Mouse (Mus musculus) left cerebral cortex, postnatal 36 days (tissue): ENCODE results near the gene Sh3bgrl3. TPM values are rescaled to one million over a fixed set of nuclear protein-coding genes. Genes with fewer than 3 reads are reported as not detected.

Experiments used
- DNase-seq, 2 experiments: peaks; one replicate each; pipeline ENCODE4 v3.0.0; 2021 to 2022; ENCODE audit warnings: low spot score in 2 of 2, mixed read lengths in 1 of 2
- intact Hi-C: fragments of 180-260 bp; cut with DNase I; formaldehyde crosslinking; loops from one replicate; pipeline ENCODE4 v1.15.1; 2025
- total RNA-seq, 2 experiments: library from RNA; stranded (reverse); gene quantifications; 2 replicates each; pipeline ENCODE4 v1.2.3; 2021

Gene Sh3bgrl3
- total RNA-seq, 2 experiments from 2014 or later: 187 to 235 TPM

DNA sequence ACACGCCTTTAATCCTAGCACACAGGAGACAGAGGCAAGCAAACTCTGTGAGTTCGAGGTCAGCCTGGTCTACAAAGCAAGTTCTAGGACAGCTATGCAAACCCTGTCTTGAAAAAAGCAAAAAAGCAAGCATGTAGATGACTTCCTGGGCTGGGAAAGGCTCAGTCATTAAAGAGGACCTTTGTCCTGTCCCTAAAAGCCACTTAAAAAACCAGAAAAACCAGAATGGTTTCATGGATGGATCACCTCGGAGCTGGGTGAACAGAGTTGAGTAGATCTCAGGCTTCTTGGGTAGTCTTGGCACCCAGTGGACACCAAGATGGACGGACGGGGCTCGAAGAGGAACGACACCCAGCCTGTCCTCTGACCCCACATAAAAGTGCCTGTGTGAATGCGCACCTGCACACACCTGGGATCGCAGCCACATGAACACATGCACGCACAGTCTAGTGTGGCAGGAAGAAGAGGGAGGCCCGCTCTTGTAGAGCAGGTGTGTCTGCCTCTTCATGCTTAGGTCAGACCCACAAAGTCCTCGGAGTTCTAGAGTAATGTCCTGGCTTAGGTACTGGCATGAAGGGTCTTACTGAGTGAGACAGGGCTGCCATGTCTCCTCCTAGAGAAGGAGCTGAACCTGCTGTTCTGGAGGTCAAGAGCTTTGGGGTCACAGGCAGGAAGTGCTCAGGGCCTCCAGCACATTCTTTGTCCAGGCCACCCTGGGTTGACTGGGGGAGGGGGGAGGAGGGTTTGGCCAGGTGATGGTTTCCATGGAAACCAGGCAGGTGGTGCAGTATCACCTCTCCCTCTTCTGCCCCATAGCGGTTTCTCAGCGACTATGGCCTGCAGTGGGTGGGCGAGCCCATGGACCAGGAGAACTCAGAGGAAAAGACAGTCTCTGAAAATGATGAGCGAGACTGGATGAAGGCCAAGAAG lies 13.1 kb downstream of the Sh3bgrl3 start:
- intact Hi-C loops: no loop called here
- no peak for DNase-seq

DNA sequence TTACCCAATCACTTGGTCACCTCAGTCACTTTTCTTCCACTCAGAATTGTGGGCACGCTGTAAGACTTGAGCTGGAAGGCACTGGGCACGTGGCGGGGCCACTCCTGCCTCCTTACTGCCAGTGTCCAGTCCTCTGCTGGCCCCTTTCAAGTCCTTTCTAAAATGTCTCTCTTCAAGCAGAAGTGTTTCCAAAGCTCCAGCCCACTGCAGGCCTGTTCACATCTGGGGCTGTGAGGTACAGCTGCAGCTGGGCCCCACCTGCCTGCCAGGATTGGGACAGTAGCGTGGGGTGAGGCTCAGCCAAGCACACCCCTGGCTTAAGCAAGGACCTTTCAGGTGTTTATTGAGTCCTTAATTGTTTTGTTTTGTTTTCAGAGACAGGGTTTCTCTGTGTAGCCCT lies 14.6 kb downstream of the Sh3bgrl3 start:
- intact Hi-C loops: no loop called here
- no peak for DNase-seq

DNA sequence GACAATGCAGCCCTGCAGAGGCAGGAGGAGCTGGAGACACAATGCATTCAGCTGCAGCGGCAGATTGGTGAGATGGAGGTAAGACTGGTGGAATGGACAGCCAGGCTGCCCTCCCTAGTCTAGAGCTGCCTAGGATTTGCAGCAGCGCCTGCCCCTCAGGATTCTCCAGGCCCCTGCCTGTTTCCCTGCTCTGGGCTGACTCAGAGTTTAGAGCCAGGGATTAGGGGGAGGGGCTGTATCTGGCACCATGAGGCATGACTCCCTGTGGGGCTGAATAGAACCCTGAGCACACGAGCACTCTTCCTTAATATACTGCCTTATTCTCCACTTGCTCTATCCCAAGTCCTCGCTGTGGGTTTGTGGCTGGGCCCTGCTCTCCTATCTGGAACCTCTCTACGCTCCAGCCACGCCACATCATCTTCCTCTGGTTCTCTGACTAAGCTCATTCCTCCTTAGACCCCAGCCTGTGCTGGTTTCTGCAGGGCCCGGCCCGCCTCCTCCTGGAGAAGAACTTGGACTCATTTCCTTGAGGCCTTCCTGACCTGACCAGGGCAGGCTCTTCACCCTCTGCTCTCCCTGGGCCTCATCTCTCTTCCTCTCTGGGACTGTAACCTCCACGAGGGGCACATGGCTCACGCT lies 15.1 kb downstream of the Sh3bgrl3 start:
- intact Hi-C loops: no loop called here
- no peak for DNase-seq

DNA sequence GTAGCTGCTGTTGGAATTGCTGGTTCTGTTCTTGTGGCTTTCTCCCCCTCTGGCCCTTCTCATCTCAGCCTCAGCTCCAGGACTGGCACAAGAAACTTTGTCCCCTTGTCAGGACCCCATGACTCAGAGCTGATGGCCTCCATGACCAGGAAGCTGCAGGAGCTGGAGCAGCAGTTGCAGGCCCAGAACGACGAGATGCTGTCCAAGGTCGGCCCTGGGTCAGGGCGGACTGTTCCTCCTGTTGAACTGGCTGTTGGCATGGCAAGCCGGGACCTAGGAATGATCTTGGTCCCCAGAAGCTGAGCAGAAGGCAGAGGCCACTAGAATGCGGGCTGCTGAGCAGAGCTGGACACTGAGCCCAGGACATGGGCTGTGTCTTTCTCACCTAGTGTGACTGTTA lies 16.2 kb downstream of the Sh3bgrl3 start:
- intact Hi-C loops: no loop called here

DNA sequence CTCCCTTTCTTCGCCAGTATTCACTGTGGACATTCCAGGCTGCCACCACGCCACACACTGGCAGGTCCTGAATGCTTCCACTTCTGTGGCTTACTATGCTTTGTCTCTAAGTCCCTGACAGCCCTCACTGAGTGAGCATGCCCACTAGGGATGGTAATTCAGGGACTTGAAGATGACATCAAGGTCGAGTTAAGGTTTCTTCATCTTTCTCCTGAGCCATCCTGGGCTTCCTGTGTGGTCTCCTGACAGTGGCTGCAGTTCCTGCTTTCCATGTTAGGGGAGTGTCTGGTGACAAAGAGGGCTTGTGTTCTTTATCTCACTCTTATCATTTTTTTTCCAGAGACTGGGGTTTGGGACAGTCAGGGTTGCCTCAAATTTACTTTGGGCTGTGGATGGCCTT lies 17.9 kb downstream of the Sh3bgrl3 start:
- intact Hi-C loops: no loop called here
- no peak for DNase-seq

More for the DNA sequence above, 16.2 kb downstream of the Sh3bgrl3 start:
- DNase-seq: no peak

DNA sequence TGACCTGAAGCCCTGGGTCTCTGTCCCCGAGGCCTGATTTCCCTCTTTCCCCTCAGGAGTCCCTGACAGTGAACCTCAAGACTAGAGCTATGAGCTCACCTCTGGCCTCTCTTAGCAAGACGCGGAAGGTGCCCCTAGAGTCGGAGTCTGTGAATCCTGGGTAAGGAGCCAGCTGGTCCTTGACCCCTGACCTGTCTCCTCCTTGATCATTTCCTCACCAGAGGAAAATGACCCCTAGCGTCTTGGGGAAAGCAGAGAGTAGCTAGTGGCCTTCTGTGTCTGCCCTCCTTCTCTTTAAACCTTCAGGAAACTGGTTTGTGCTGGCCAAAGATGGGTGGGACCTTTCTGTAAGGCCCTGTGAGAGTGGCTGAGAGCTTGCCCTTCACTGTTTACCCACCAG lies 20.4 kb downstream of the Sh3bgrl3 start:
- no peak for DNase-seq
- intact Hi-C loops: no loop called here

DNA sequence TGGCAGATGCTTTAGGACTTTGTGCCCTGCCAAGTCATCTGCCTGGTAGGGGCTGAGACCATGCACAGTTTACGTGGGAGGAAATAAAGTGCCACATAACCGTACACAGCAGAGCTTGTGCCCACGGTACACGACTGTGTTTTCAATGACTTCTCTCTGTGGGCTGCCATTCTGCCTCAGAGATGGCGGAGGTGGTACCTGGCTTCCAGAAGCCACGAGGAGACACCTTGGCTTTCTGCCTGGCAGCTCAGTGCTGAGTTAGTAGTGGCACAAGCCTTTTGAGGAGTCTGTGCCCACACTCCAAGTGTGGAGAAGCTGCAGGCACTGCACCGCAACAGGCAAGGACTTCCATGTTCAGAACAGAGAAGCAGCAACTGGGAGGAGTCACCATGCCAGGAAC lies 20.9 kb downstream of the Sh3bgrl3 start:
- intact Hi-C loops: no loop called here
- DNase-seq: peak; percentile 68 to 76

DNA sequence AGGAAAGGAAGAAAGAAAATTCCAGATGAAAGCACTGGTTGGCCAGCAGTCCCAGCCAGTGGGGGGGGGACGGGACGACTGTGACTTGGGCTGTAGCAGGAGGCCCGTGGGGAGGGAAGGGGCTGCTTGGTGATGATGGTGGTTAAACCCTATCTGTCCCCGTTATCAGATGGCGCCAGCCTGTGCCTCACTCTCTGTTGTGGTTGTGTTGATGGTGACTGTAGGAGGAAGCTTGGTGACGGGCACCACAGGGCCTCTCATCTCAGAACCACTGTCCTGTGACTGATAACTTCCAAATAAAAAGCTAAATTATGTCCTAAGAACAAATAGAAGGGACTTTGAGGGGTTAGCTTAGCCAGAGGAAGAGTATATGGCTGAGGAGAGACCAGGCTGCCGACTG lies 22.5 kb downstream of the Sh3bgrl3 start:
- intact Hi-C loops: no loop called here
- no peak for DNase-seq

DNA sequence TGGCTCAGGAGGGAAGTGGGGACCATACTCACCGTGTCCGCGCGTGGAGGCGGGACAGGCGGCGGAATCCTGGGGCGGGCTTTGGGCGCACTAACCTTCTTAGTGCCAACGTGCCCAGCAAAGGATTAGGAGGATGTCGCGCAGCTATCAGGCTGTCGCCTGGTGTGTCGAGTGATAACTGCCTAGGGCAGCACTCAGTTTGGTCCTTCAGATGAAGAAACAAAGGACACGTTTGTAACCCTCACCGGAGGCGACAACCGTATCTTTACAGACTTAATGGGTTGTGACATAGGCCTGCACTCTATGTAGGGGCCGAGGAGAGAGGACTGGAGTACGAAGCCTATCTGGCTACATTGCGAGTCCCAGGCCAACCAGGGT lies 25.9 kb downstream of the Sh3bgrl3 start:
- DNase-seq: no peak
- intact Hi-C loops: no loop called here

DNA sequence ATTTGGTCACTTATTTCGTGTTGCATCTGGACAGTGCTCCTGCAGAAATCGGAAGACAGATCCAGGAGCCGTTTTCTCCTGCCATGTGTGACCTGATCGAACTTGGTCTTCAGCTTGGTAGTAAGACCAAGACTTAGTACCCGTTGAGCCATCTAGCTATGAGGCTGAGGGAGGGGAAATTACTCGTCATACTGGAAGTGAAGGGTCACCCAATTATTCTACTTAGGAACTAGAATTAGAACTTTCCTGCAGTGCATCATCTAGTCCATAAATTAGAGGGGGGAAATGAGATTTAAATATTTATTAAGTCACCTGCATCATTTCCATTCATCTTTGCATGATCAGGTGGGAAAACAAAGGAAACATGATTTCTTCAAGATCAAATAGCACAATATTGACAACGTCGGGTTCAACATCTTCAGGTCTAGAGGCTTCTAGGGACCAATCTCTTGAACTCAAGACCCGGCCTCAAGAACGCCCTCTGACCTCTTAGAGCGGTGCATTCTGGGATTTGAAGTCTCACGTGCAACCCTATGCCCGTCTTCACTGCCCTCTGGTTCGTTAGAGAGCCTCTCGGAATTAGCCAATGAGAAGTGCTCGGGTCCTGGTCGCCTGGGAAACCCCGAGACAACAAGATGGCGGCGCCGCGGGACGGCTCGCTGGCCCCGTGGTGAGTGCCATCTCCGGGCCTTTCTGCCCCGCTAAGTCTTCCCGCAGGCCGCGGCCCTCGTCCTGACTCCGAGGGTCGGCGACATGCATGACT lies 26.4 kb downstream of the Sh3bgrl3 start, which contains the start of gene Ubxn11:
TSS of gene Ubxn11 (plus strand) at position 592 of the 763 bp plus-strand sequence.
- peak; percentile 91 to 93 for DNase-seq
- intact Hi-C loops: no loop called here

DNA sequence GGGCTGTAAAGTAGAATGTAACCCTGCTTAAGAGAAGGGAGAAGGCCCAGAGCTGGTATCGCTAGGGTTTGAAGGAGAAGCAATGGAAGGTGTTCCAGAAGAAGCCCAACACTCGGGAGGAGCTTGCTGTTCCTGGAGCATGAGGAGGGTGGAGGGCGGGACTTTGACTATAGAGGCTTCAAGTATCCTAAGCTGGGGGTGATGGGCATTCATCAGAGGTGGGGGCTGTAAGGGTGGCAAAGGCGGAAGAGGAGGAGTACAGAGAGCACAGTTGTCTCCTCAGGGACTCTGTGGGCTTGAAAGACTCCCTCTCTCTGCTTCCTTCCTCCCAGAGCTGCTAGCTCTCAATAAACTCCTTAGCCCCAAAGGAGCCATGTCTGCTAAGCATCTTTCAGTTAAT lies 28.3 kb downstream of the Sh3bgrl3 start:
- intact Hi-C loops: no loop called here
- no peak for DNase-seq

DNA sequence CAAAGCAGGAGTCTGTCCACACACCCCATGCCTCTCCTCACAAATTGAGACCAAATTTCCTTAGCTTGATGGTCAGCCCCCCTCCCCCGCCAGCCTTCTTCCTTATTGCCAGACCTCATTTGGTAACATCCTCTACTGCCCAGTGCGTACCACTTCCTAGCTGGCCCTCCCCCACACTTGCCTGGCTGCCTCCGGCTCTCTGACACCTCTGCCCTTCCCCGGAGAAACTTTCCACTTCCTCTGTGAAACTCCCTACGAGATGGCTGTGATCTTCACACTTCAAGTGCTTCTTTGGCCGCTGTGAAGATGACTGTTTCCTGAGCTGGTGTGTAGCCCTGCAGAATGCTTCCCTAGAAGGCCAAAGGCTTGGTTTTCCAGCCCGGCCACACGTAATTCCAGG lies 30.0 kb downstream of the Sh3bgrl3 start:
- intact Hi-C loops: no loop called here
- no peak for DNase-seq

DNA sequence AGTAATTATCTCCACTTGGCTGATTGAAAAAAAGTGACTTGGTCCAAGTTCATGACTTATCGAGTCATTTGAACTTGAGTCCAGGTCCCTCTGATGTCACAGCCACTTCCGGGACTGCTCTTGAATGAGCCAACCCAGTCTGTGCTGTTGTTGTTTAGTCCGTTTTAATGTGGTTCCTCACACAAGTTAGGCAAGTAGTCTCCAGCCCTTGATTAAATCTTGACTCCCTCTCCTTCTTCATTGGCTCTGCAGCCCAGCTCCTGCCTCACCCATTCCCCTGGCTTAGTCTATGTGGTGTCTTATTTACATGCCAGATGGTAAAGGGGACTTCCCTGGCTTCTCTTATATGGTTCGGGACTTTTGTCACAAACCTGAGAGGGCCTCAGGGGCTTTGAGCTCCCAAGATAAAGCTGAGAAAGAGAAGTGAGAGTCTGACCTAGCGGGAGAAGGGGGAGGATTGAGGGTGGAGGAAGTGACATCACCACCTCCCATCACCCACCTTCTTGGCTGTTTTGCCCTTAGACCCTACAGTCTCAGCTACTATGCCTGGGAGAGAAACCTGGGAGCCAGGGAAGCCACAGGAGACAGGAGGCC lies 31.5 kb downstream of the Sh3bgrl3 start:
- no peak for DNase-seq
- intact Hi-C loops: no loop called here

DNA sequence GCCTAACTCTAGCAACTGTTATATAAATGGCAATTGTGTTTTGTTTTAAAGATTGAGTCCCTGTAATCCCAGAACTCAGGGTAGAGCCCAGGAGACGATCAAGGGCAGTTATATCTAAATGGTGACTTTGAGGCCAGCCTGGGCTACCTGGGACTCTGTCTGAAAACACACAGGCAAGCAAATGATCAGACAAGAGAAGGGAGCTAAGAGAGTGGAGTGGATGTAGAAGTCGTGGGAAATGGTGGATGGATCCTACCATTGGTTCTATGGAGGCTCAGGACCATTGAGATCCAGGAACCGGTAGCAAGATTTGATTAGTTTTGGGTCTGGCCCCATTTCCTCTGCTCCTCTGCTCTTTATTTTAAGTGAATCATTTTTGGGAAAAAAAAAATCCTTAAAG lies 32.5 kb downstream of the Sh3bgrl3 start:
- no peak for DNase-seq
- intact Hi-C loops: no loop called here

DNA sequence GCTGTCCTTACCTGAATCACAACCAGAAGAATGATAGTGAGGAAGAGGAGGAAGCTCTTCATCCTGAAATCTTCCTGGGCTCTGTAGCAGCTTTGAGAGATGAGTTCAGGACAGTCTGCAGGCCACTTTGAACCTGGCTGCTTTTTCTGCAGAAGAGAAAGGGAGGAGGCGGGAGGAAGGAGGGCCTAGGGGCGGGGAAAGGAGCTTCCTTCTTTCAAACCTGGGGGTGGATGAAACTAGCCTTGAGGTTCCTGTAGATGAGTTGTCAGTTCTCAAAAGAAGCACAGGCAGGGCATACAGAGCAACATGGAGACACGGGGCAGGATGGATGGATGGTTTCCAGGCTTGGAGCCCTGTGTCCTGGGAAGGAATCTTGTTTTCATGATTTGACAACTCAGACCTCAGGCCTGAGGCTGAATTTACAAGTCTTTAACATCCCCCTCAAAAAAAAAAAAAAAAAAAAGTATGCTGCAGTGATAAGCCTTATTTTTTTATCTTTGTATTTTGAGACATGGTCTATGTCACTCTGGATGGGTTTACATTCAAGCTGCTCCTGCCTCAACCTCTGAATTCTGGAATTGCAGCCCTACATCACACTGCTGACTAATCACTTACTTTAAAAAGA lies 33.6 kb downstream of the Sh3bgrl3 start, which contains the start of gene Cd52:
TSS of gene Cd52 (minus strand) at position 160 of the 625 bp plus-strand sequence.
- intact Hi-C loops: no loop called here
- no peak for DNase-seq

DNA sequence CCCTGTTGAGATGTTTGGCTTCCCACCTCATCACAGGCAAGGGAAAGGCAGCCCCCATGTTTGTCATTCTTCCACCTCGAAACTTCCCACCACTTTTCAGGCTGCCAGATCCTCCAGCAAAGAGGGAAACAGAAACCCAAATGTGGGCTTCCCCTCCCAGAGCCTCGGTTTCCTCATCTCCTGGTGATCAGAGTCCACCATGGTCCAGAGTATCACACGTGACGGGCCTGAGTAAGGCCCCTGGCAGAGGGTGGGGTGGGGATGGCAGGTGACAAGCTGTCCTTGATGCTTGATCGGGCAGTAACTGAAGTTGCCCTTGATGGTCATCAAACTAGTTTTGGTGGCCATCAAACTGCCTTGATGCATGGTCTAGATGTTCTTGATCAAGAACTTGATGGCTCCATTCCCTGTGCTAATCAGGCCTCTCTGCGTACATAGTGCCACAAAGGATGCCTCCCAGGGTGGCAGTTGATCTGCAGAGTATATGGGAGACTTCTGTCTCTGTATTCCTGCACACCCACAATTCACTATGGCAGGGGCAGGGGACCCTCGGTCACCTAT lies 34.5 kb downstream of the Sh3bgrl3 start:
- intact Hi-C loops: no loop called here
- no peak for DNase-seq

DNA sequence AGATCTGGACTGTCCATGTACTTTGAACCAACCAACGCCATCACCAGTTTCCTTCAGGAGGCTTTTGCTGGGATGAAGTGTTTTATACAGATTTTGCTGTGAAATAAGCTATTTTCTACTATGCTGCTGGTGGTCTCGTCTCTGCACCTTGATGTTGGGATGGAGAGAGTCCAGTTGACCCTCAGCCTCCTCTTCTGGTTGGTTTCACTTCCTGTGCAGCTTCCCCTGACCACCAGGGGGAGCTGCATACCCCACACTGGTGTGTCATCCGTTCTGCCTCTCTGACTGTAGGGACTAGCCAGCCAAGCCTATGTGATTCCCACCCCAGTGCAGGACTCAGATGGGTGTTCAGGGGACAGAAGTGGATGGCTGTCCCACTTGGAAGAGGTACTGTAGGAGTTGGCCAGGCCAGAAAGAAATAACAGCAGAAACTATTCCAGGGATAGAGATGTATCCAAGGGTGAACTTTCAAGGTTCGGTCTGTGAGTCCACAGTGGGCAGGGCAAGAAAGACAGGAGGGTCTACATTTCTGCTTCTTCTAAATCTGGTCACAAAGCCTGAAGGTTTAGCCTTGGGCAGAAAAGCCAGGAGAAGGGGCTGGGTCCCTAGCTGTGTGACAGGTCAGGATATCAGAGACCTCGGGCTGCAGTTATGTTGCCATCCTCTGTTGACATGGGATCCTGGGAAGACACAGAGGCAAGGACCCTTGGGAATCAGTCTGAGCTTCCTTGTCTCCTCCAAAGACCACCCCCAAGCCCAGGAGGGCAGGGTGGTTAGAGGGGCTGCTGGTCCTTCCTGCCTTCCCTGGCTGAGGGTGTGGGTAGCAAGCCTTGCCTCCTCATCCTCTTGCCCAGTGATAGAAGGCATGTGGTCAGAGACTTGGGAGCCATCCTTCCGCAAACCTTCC lies 36.0 kb downstream of the Sh3bgrl3 start:
- no peak for DNase-seq
- intact Hi-C loops: no loop called here

DNA sequence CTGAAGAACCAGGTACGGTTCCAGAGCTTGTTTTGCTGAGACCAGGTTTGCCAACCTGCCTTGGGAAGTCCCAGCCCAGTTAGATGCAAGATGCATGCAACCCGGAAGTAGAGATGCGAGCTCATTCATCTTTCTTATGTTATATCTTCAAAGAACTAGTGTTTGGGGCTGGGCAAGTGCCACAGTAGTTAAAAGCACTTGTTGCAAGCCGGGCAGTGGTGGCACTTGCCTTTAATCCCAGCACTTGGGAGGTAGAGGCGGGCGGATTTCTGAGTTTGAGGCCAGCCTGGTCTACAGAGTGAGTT lies 37.4 kb downstream of the Sh3bgrl3 start:
- no peak for DNase-seq
- intact Hi-C loops: no loop called here
